Mouse (Mus musculus): ENCODE results near the gene Coro7. TPM values are rescaled to one million over a fixed set of nuclear protein-coding genes. Genes with fewer than 3 reads are reported as not detected.

The Coro7 gene
- 21.3 and 22.7 TPM in 2 replicates for polyA plus RNA-seq (2012; rRNA removed)

GRCm38 (mm10) chr16:4679121-4680018, at the start of gene Coro7:
Coro7 (minus strand) TSS chr16:4679777.

GRCm38 (mm10) chr16:4725780-4726527, 46.4 kb upstream of the Coro7 start, which contains the start of gene Hmox2:
Hmox2 (plus strand) TSS chr16:4726361.

GRCm38 (mm10) chr16:4718753-4719518, 39.4 kb upstream of the Coro7 start, which contains the start of gene Nmral1:
Nmral1 (minus strand) TSS chr16:4719356.

DNA sequence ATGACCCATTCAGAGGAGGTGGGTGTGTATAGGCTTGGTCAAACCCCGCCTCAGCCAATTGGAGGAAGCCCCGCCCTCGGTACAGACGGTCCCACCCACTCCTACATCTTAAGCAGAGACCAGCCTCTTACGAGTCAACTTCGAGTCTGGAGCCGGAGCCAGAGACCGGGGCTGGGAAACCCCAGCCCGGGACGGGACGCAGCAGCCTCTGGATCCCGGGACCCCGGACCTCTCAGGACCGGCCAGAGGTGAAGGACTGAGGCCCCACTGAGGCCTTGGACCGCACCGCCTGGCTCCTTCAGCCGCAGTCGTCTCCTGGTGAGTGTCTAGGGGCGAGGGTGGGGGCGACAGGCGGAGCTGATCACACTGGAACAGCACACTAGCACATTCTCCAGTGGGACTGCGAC, 39.7 kb downstream of the Coro7 start, which contains the start of the genes Vasn and Dnaja3:
TSS of gene Vasn (plus strand) at position 111 of the 407 bp plus-strand sequence.
TSS of gene Dnaja3 (plus strand) at position 159 of the 407 bp plus-strand sequence.

DNA sequence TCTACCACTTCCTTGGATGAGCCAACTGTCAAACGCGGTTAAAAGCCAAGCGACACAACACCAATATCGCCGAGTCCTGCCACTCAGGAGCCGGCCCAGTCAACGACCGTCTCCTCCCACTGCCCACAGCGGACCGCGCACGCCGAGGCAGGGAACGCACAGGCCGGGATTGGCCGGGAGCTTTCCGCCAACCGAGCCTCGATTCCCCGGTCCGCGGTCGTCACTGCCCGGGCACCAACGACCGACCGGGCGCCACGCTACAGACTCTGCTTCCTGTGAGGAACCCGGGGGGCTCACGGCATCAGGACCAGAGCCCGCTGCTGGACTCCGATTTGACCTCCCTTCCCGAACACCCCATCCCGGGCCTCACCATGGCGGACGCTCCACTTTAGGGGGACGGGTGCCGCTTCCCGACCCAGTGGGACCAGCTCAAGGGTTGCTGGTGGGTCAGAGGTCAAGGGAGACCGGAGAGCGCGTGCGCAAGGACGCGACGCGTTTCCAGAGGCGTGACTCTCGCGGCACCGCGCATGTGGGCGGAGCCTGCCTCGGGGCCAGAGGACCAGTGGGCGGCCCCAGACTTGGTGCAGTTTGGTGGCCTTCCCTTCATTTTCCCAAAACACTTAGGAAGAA, 55.0 kb downstream of the Coro7 start, which contains the start of gene Pam16:
TSS of gene Pam16 (minus strand) at position 508 of the 630 bp plus-strand sequence.

DNA sequence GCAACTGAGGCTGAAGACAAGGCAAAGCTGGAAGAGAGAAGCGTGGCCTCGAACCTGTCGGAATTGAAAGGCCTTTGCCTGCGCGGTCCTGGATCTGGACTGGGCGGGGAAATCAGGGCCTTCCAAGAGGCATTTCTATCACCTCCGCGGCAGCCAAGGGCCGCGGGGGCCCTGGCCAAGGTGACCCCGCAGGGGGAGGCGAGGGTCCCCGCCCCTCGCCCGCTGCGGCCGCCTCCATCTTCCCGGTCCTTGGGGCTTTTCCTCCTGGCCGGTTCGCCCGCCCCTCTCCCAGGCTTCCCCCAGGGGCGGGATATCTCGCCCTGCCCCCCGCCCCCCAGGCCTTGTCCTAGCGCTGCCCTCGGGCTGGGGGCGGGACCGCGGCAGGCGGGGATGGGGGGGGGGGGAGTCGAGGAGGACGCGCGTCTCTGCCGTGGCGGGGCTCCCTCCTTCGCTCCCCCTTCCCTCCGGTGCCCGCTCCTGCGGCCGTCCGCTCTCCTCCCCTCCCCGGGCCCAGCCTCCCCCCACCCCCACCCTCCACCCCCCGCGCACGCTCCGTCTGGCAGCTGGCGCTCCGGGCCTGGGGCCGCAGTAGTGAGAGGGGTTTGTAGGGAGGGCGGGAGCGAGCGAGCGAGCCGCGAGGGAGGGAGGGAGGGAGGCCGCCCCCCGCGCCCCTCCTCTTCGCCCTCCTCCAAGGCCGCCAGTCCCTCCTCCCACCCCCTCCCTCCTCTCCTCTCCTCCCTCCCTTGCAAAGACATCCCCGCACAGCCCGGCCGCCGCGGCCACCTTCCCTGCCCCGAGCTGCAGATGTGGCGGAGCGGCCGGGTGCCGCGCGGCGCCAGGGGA, 85.4 kb downstream of the Coro7 start, which contains the start of gene Glis2:
TSS of gene Glis2 (plus strand) at position 743 of the 843 bp plus-strand sequence.

Other genes starting within 250 kb of the Coro7 start
- gene Srl, start 138.0 kb downstream of the Coro7 start, polyA plus RNA-seq (2012; rRNA removed) = 0.80 and 1.2 TPM in 2 replicates
- 2.3 and 3.2 TPM in 2 replicates for gene Tfap4, start 119.9 kb downstream of the Coro7 start, polyA plus RNA-seq (2012; rRNA removed)
- 9.9 and 10.0 TPM in 2 replicates for gene Glis2, start 85.1 kb downstream of the Coro7 start, polyA plus RNA-seq (2012; rRNA removed)
- gene Pam16, start 54.8 kb downstream of the Coro7 start, polyA plus RNA-seq (2012; rRNA removed) = 9.5 and 13.0 TPM in 2 replicates
- 17.9 and 28.0 TPM in 2 replicates for gene Vasn, start 39.8 kb downstream of the Coro7 start, polyA plus RNA-seq (2012; rRNA removed)
- 8.5 and 9.2 TPM in 2 replicates for gene Dnaja3, start 39.8 kb downstream of the Coro7 start, polyA plus RNA-seq (2012; rRNA removed)
- 1.1 and 1.6 TPM in 2 replicates for gene Nmral1, start 39.6 kb upstream of the Coro7 start, polyA plus RNA-seq (2012; rRNA removed)
- 14.6 and 16.8 TPM in 2 replicates for gene Hmox2, start 46.6 kb upstream of the Coro7 start, polyA plus RNA-seq (2012; rRNA removed)
- 39.6 and 41.2 TPM in 2 replicates for gene Cdip1, start 110.5 kb upstream of the Coro7 start, polyA plus RNA-seq (2012; rRNA removed)
- gene 4930562C15Rik, start 155.6 kb upstream of the Coro7 start, polyA plus RNA-seq (2012; rRNA removed) = not detected in 2 replicates
- gene Ubald1, start 200.5 kb upstream of the Coro7 start, polyA plus RNA-seq (2012; rRNA removed) = 36.6 and 37.8 TPM in 2 replicates
- gene Mgrn1, start 206.5 kb upstream of the Coro7 start, polyA plus RNA-seq (2012; rRNA removed) = 68.1 and 79.7 TPM in 2 replicates